Mouse (Mus musculus): ENCODE results near the gene Smim17. TPM values are rescaled to one million over a fixed set of nuclear protein-coding genes. Genes with fewer than 3 reads are reported as not detected.

Gene Smim17
- not detected for polyA plus RNA-seq (2017; shearing (Covaris generic))

DNA sequence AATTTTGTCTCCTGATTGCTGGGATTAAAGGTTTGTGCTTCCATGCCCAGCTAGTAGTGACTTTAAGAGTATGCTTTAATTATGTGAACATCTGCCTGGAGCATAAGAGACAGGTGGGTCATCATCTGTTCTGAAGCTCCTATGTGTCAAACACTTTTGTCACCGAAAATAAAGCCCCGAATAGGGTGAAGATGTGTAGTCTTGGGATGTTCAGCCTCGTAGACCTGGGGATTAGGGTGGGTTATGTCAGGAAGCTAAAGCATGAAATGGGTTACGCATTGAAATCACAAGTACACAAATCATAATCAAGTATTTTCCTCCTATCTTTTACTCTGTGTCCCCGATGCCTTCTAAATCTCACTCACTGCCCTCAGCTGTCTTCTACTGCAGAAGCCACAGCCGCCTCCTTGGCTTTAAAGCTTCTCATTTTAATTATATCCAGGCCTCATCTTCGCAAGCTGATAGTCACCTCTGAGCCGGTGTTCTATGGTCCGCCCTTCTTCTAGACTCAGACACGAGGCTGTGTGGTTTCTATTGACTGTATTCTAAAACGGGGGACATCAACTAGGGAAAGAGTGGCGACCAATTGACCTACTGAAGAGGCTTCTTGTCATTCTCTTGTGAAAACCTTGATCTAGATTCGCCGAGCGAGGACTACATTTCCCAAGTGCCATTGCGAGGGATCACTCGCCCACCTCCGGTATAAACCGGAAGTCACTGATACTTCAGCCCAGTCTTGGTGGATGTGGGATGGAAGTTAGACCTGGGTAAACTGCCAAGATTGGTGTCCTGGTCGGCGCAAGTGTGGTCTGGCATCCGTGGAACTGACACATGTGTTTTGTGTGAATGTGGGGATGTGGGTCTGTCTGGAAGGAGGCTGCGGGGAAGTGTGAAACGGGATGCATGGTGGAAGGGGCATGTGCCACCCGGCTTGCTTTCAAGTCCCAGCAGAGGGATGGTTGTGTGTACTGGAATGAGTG lies at the start of gene Smim17:
Gene Smim17, plus strand, starts transcription at position 720 of the 980 bp plus-strand sequence.

DNA sequence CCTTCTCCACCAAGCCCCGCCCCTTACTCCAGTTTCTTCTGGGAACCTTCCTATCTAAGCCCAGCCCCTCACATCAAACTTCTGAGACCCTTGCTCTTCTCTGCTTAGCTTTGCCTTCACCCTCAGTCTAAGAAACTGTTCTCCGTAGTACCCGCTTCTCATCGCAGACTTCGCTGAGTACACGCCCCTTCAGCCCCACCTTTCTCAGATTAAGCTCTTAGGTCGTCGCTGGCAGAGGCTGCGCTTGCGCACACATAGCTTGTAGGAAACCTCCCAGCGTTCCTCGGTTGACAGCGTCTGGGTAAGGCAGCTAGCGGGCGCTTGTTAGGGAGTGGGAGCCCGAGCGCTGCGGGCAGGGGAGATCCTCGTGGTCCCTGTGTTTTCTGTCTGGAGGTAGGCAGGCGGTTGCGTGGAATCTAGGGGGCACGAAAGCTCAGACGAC lies 35.4 kb upstream of the Smim17 start, which contains the start of gene Zfp78:
Gene Zfp78, plus strand, starts transcription at position 234 of the 442 bp plus-strand sequence.

DNA sequence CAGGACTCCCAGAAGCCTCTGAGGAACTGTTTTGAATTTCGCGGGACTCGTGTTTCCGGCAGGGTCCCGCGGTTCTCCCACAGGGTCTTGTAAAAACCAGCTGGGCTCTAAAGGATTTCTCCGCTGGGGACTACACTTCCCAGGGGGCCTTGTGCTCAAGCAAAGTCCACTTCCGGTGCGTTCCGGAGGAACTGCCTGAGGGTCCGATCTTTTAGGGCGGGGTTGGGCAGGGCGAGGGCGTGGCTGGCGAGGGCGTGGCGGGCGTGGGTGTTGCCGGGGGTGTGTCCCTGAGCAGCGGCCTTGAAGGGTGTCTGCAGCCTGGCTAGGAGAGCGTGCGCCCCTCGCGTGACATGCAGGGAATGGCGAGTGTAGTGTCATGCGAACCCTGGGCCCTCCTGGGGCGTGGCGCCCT lies 15.5 kb upstream of the Smim17 start, which contains the start of gene Zfp28:
Gene Zfp28, plus strand, starts transcription at position 252 of the 412 bp plus-strand sequence.

DNA sequence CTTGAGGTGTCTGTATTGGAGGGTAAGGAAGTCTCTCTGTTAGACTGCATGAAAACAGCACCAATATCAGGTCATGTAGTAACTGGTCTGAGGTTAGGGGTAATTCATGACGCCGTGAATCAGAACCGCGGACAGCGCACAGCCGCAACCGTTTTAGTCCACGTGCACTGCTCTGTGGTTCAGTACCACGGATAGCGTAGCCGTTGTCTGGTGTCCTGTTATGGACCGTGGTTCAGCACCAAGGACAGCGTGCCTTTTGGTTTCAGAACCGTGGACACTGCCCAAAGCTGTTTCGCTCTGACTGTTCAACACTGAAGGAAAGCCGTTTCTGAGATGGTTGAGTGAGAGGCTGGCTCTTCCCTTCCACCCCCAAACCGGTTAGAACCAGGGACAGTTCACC lies 11.5 kb downstream of the Smim17 start, which contains the start of gene Gm20715:
Gene Gm20715, plus strand, starts transcription at position 235 of the 400 bp plus-strand sequence.

DNA sequence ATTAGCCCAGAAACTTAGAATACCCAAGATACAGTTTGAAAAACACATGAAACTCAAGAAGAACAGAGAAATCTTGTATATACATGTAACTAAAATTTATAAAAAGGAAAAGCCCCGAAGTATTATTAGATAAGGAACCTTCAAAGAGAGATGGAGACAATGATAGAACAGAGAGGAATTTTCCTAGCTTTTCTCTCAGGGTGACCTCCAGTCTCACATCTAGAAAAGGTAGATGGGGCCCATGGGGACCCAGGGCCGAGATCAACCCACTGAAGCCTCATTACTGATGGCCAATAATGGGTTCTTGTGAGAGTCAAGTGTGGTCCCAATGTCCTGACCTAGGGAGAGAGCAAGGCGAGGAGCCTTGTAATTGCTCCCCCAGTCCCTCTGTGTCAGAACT lies 39.9 kb downstream of the Smim17 start, which contains the start of gene Olfr1344:
Gene Olfr1344, plus strand, starts transcription at position 301 of the 400 bp plus-strand sequence.

DNA sequence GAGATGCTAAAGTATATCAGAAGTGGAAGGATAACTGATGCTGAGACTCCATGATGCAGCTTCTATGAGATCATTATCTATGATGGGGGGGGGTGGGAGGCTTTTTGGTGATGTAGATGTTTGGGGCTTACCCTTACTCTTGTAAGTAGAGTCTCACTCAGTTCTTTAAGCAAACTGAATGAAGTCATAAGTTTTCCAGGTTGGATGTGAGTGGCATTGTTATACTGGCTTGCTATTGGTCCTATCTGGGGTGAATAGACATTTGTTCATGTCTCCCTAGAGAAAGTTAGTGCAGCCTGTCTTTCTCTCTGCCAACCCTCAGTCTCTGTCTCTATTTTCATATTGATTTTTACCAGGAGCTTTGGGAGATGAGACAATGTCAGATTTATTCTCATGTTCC lies 57.4 kb downstream of the Smim17 start, which contains the start of gene Olfr1336:
Gene Olfr1336, plus strand, starts transcription at position 301 of the 400 bp plus-strand sequence.

DNA sequence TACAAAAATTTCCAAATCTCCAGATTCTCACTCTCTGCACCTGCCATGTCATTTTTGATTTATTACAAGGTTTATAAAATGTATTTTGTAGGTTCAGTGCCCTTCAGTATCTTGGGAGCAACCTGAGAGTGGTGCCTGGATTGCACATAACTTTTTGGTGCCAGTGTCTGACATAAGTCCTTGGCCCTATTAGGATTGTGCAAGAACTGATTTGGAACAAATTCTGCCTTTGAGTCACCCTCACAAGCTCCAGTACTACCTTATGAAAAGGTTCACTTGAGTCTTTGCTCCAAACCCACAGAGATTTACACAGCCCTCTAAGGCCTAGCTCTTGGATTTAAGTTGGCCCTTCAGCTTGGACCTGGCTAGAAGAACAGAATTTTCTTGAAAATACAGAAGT lies 68.4 kb downstream of the Smim17 start, which contains the start of gene Olfr1346:
Gene Olfr1346, plus strand, starts transcription at position 151 of the 400 bp plus-strand sequence.

Other genes starting within 250 kb of the Smim17 start
- 10 to 100 TPM; 35.1 to 51.1 TPM for gene Zfp787, start 242.7 kb upstream of the Smim17 start, polyA plus RNA-seq (2017; shearing (Covaris generic))
- gene Zfp444, start 226.5 kb upstream of the Smim17 start, polyA plus RNA-seq (2017; shearing (Covaris generic)), result 10 to 100 TPM; 35.1 to 39.8 TPM
- gene Galp, start 201.6 kb upstream of the Smim17 start, polyA plus RNA-seq (2017; shearing (Covaris generic)), result not detected
- not detected for gene Zscan5b, start 176.4 kb upstream of the Smim17 start, polyA plus RNA-seq (2017; shearing (Covaris generic))
- not detected for gene Epp13, start 146.0 kb upstream of the Smim17 start, polyA plus RNA-seq (2017; shearing (Covaris generic))
- gene Zfp667, start 112.1 kb upstream of the Smim17 start, polyA plus RNA-seq (2017; shearing (Covaris generic)), result 1 to 10 TPM; 3.3 to 9.3 TPM
- 1 to 10 TPM in 1 of 2 experiments, not detected in 1; 1.1 TPM for gene Zfp583, start 67.4 kb upstream of the Smim17 start, polyA plus RNA-seq (2017; shearing (Covaris generic))
- gene Gm3854, start 55.0 kb upstream of the Smim17 start, polyA plus RNA-seq (2017; shearing (Covaris generic)), result under 1 TPM; 0.18 to 0.80 TPM
- 1 to 10 TPM; 1.3 to 3.0 TPM for gene Zfp78, start 35.4 kb upstream of the Smim17 start, polyA plus RNA-seq (2017; shearing (Covaris generic))
- 1 to 10 TPM; 7.2 to 9.4 TPM for gene Zfp28, start 15.4 kb upstream of the Smim17 start, polyA plus RNA-seq (2017; shearing (Covaris generic))
- not detected for gene Gm20715, start 11.6 kb downstream of the Smim17 start, polyA plus RNA-seq (2017; shearing (Covaris generic))
- gene Olfr1344, start 40.0 kb downstream of the Smim17 start, polyA plus RNA-seq (2017; shearing (Covaris generic)), result under 1 TPM in 1 of 2 experiments, not detected in 1; 0.11 TPM
- under 1 TPM in 1 of 2 experiments, not detected in 1; 0.21 TPM for gene Olfr1336, start 57.5 kb downstream of the Smim17 start, polyA plus RNA-seq (2017; shearing (Covaris generic))
- under 1 TPM in 1 of 2 experiments, not detected in 1; 0.09 TPM for gene Olfr1346, start 68.4 kb downstream of the Smim17 start, polyA plus RNA-seq (2017; shearing (Covaris generic))
- gene Olfr5, start 88.2 kb downstream of the Smim17 start, polyA plus RNA-seq (2017; shearing (Covaris generic)), result not detected
- not detected for gene Olfr1347, start 101.0 kb downstream of the Smim17 start, polyA plus RNA-seq (2017; shearing (Covaris generic))
- not detected for gene Olfr1348, start 110.0 kb downstream of the Smim17 start, polyA plus RNA-seq (2017; shearing (Covaris generic))
- gene Olfr1349, start 124.2 kb downstream of the Smim17 start, polyA plus RNA-seq (2017; shearing (Covaris generic)), result not detected
- gene Olfr1350, start 166.1 kb downstream of the Smim17 start, polyA plus RNA-seq (2017; shearing (Covaris generic)), result not detected